Mouse (Mus musculus) mouse trophoblast stem cell (cell line): ENCODE results near the gene Cryzl2.

ENCODE experiments used
- in situ Hi-C, 2 experiments: fragments of 300-500 bp; cut with MseI, MboI; formaldehyde crosslinking; loops; 2 replicates in 1 of 2; 3 replicates in 1 of 2; pipeline ENCODE4 v1.15.1; 2025

Gene Cryzl2

GRCm38 (mm10) chr1:157443723-157444561 lies 14.4 kb upstream of the Cryzl2 start:
- in situ Hi-C loops, result no loop called here

GRCm38 (mm10) chr1:157444632-157445300 lies 13.6 kb upstream of the Cryzl2 start:
- in situ Hi-C loops, result no loop called here

- in situ Hi-C loops, result no loop called here
Observed at GRCm38 (mm10) chr1:157445398-157445910, 12.9 kb upstream of the Cryzl2 start.

DNA sequence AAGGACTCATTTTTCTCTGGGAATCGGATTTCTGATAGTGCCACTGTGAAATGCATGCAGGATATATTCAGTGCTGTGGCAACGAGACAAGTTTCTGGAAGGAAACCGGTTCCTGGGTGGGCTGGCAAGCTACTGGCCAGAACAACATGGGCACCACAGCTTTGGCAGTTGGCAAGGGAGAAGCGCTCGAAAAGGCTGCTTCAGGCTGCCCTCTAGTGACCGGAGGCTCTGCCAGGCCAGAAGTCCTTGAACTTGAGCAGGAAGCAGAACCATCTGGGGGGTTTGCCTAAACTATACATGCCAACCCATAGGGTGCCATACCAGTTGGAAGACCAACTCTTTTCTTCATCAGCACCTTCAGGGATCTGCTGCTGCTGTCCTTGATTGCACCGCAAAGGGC lies 12.1 kb upstream of the Cryzl2 start:
- in situ Hi-C loops, result no loop called here

- in situ Hi-C loops, result no loop called here
Observed at GRCm38 (mm10) chr1:157447142-157447541, 11.2 kb upstream of the Cryzl2 start.

GRCm38 (mm10) chr1:157448164-157448804 lies 10.1 kb upstream of the Cryzl2 start:
- in situ Hi-C loops, result no loop called here

DNA sequence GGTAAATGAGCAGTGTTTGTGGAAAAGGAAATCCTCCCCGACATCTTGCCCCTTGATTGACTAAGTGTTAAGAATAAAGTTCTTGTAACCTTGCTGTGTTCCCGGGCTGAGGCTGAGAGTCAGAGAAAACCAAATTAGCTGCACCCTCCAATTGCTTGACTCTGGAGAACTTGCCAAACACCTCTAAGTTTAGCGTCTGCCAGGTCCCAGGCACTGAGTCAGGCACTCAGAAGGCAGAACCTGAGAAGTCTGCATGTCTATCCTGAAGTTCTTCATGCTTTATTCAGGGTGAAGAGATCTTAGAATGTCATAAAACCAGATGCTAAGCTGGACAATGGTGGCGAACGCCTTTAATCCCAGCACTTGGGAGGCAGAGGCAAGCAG lies 9.6 kb upstream of the Cryzl2 start:
- in situ Hi-C loops, result no loop called here

- in situ Hi-C loops, result no loop called here
Observed at GRCm38 (mm10) chr1:157449532-157449931, 8.8 kb upstream of the Cryzl2 start.

GRCm38 (mm10) chr1:157449981-157450636 lies 8.3 kb upstream of the Cryzl2 start:
- in situ Hi-C loops, result no loop called here

GRCm38 (mm10) chr1:157452284-157452683 lies 6.1 kb upstream of the Cryzl2 start:
- in situ Hi-C loops, result no loop called here

GRCm38 (mm10) chr1:157452759-157453549 lies 5.4 kb upstream of the Cryzl2 start:
- in situ Hi-C loops, result no loop called here

DNA sequence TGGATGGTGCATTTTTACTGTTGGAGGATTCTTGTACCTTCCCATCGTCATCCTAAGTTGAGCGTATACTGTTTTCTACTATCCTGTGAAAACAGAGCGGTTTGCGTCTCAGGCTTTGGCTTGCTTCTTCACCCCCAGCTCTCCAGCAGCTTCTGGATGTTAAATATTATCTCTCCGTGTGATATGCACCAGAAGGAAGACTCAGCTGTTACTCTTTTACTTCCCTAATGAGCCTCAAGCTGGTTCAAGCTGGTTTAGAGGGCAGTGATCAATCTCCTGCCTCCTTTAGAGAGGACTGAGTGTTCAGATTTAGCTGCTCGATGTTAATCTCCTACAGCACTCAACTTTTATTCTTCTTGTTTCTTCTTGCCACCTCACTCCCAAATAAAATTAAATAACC lies 3.5 kb upstream of the Cryzl2 start:
- in situ Hi-C loops, result no loop called here

DNA sequence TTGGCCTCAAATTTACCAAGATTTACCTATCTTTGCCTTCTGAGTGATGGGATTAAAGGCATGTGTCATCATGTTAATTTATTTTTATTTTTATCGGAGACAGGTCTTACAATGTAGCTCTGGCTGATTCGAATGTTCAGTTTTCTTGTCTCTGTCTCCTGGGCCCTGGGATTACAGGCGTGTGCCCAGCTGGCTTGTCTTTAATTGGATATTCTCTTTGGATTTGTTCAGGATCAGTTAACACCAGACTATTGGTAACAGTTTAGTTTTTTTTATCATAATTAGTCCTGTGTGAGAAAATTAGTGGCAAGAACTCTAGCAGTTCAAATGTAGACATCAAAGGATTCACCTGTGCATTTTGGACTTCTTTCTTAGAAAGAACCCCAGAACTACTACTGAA lies 588 bp upstream of the Cryzl2 start:
- in situ Hi-C loops, result no loop called here

DNA sequence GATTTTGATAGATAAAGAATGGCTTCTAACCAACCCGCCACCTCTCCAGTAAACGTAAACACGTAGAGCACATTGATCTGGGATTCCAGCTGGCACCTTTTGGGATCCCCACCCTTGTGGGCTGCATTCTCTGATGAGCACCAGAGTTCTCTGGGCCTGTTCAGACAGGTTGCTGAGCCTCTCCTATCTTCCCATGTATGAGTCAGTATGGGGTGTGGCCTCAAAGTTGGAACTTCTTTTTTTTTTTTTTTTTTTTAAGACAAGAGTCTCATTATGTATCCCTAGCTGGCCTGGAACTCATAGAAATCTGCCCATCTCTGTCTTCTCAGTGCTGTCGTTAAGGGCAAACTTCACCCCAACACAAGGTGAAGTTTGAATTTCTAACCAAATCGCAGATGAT lies 1.5 kb downstream of the Cryzl2 start:
- in situ Hi-C loops, result no loop called here

- in situ Hi-C loops, result no loop called here
Observed at GRCm38 (mm10) chr1:157461276-157461675, 2.9 kb downstream of the Cryzl2 start.

DNA sequence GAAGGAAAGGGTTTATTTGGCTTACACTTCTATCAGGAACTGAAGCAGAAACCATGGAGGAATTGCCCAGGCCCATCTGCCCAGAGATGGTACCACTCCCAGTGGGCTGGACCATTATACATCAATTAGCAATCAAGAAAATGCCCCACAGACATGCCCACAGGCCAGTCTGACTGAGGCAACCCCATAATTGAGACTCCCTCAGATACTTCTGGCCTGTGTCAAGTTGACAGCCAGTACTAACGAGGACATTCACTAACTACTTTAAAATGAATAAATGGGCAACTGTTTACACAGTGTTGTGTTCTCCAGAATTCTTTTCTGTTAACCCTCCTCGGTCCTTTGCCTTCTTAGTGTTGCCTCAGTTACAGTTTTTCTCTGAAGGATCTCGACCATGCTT lies 4.0 kb downstream of the Cryzl2 start:
- in situ Hi-C loops, result no loop called here

DNA sequence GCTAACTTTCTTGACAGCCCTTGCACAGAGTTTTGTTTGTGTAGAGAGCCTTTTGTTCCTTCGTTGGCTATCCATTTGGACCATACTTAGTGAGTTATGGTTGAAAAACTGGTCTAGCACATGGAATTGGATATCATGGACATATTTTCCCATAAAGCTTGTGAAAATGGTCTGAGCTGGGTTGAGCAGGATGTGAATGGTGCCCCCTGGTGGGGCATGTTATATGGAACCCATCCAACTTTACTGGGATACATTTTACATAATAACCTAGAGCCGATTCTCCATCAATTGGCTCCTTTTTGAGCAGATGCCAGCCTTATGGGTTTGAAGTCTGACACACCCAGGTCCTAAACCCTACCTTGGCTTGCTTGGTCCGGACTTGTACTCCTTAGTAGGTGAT lies 6.8 kb downstream of the Cryzl2 start:
- in situ Hi-C loops, result no loop called here

GRCm38 (mm10) chr1:157467866-157468265 lies 9.5 kb downstream of the Cryzl2 start:
- in situ Hi-C loops, result no loop called here

DNA sequence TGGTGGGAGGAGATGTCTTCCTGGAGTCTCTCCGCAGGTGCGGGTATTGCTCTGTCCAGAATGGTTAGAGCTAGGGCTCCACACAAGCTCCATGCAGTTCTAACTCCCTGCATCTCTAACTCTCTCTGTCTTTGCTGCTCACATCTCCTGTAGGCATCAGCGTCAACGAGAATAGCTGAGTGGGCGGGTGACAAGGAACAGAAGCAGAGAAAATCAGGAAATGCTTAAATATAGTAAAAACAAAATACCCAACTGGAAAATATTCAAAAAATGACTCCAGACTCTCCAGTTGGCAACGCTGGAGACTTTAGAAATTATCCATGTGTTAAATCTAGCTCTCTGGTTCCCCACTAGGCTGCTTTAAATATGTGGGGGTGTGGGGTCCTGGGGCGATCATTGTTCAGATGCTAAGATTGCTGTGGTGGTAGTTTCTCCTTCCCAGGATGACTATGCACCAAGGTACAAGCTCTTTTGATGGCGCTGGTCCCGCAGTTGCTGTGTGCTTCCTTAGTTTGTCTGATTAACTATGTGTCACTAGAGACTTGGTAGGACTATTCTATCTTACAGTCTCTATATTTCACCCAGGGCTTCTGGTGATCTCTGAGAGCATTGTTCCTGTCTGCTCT lies 12.5 kb downstream of the Cryzl2 start:
- in situ Hi-C loops, result no loop called here

- in situ Hi-C loops, result no loop called here
Observed at GRCm38 (mm10) chr1:157472716-157473115, 14.3 kb downstream of the Cryzl2 start.

DNA sequence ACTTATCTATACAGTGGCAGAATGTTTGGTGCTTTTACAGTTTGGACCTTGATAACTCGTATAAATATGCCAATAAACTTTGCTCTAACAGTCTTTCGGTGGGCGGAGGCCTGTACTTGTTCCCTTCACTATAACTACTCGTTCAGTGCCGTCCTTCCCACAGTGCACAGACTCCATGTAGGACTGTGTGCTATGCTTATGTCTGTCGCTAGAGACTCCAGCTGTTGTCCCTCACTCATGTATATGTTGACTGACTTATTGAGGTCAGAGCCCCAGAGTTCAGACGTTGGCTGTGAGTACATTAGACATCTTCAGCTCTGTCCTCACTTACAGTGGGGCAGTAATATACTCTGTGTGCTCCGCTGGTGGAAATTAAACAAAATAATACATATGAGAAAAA lies 16.5 kb downstream of the Cryzl2 start:
- in situ Hi-C loops, result no loop called here
